Mouse (Mus musculus) testis, adult 2 months (tissue): ENCODE results near the gene Celsr1.

Experiments used
- CTCF ChIP-seq: fragments of 200-500 bp; IDR thresholded peaks from 2 replicates; pipeline ENCODE4 v1.5.1; 2012; ENCODE audit warnings: low read depth, mild to moderate bottlenecking, inconsistent platforms, low read length, moderate library complexity; ENCODE audit not compliant: control insufficient read depth, insufficient read depth, insufficient replicate concordance
- POLR2A ChIP-seq: fragments of 200-500 bp; IDR thresholded peaks from 2 replicates; pipeline ENCODE4 v1.6.1; 2012; ENCODE audit warnings: low read depth, mild to moderate bottlenecking, inconsistent platforms, low read length, moderate library complexity; ENCODE audit not compliant: control insufficient read depth

DNA sequence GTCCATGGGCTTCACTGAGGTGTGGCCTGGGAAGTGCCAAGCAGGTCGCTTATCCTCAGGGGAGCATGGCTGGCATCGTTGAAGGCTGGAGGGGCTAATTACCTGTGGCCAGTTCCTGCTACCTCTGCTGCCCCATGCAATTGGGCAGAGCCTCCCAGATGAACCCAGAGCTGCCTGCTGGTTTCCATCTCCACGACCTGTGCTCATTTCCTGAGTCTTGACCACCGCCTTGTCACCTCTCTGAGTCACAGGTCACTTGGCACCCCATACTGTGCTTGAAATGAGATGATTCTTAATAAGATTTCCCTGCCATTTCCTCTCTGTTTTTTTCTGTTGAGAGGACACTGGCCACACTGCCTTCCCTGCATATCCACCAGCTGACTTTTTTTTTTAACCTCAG lies 46.3 kb upstream of the Celsr1 start:
- no peak for TF ChIP-seq POLR2A
- TF ChIP-seq CTCF: no peak
